Mouse (Mus musculus) thymus, adult 2 months (tissue): ENCODE data around the gene St13. TPM values are rescaled to one million over a fixed set of nuclear protein-coding genes. Genes with fewer than 3 reads are reported as not detected.

ENCODE experiments used
- DNase-seq: peaks from one replicate; pipeline ENCODE4 v3.0.0; 2021
- H3K27ac ChIP-seq: fragments of 200-500 bp; 2 replicates; pipeline ENCODE4 v1.5.1; 2012; ENCODE audit warnings: low read length, control low read depth; ENCODE audit not compliant: control insufficient read depth, insufficient read depth
- H3K27me3 ChIP-seq: fragments of 200-500 bp; 2 replicates; pipeline ENCODE4 v1.6.1; 2012; ENCODE audit warnings: mild to moderate bottlenecking, low read length, moderate library complexity, mixed read lengths; ENCODE audit not compliant: control insufficient read depth, insufficient read depth
- H3K36me3 ChIP-seq: fragments of 200-500 bp; 2 replicates; pipeline ENCODE4 v1.6.1; 2012; ENCODE audit warnings: mild to moderate bottlenecking, low read length, moderate library complexity; ENCODE audit not compliant: control insufficient read depth, insufficient read depth
- H3K4me1 ChIP-seq: fragments of 200-500 bp; replicated peaks from 2 replicates; pipeline ENCODE4 v1.6.1; 2012; ENCODE audit warnings: low read length; ENCODE audit not compliant: control insufficient read depth, insufficient read depth
- H3K4me3 ChIP-seq: fragments of 200-500 bp; 2 replicates; pipeline ENCODE4 v1.5.1; 2012; ENCODE audit warnings: mild to moderate bottlenecking, low read length, control low read depth, moderate library complexity; ENCODE audit not compliant: control insufficient read depth, insufficient read depth
- CTCF ChIP-seq: fragments of 200-500 bp; IDR thresholded peaks from 2 replicates; pipeline ENCODE4 v1.5.1; 2012; ENCODE audit warnings: mild to moderate bottlenecking, control low read depth, low read length, moderate library complexity, borderline replicate concordance; ENCODE audit not compliant: control insufficient read depth, poor library complexity, insufficient read depth; ENCODE audit errors: extremely low read depth
- POLR2A ChIP-seq: fragments of 200-500 bp; IDR thresholded peaks from 2 replicates; pipeline ENCODE4 v1.6.1; 2012; ENCODE audit warnings: mild to moderate bottlenecking, low read length, control low read depth, moderate library complexity; ENCODE audit not compliant: control insufficient read depth, poor library complexity, insufficient read depth; ENCODE audit errors: extremely low read depth
- WGBS: fragments of 180-500 bp; shearing (Covaris S2); methylation state at CpG from one replicate; pipeline ENCODE4 v1.1.7; 2018; 5-methylcytosine and 5-hydroxymethylcytosine counted together
- polyA plus RNA-seq: library from polyadenylated mRNA; depleted of rRNA; stranded (reverse); fragments of >200 nt; gene quantifications from 2 replicates; pipeline ENCODE4 v1.2.3, GENCODE M21; 2012

The St13 gene
- polyA plus RNA-seq, 1 experiment: 20.5 TPM

DNA sequence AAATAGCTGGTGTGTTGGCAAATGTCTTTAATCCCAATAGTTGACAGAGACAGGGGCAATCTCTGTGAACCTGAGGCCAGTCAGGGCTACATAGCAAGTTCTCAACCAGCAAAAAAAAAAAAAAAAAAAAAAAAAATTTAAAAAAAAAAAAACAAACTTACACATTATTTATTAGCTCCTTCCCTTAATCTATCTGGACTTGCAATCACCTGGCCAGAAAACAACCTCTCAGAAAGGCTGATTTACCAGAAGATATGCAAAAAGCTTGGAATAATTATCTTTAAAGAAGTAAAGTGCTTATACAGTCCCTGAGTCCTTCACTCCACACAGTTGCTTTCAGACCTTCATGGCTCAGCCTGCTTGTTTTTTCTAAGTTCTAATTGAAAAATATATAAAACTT lies 1.7 kb downstream of the St13 start:
- H3K4me3 ChIP-seq: no peak overlapping the region
- H3K4me1 ChIP-seq: no peaks in the 10 kb centered on the region
- H3K36me3 ChIP-seq: no peaks in the 10 kb centered on the region
- H3K27ac ChIP-seq: no peak overlapping the region
- no peaks in the 10 kb centered on the region for H3K27me3 ChIP-seq
- TF ChIP-seq CTCF (no peak), POLR2A (no peak)
- DNase-seq: no peak

DNA sequence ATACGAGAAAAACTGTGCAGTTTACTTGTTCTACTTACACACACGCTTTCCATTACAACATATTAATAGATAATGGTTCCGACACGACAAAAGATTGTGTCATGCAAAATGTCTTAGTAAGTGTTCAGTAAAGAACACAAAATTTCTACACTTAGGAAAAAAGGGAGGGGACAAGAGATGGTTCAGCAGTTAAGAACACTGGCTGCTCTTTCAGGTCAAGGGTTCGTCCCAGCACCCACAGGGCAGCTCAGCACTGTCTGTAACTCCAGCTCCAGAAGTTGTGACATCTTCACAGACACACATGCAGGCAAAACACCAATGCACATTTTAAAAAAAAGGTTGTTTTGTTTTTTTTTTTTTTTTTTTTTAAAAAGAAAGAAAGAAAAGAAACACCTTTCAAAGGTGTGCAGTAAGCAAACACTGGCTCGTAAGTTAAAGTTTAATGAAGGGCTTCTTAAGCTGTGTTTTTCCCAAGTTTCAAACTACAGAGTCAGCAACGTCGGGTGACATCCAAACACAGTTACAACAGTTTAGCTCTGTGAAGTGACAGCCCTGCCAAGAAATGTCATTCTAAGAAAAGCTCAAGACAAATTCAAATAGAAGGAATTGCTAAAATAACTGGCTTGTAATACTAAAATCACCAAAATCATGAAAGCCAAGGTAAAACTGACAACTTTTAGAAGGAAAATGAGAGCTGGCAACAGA lies 5.5 kb downstream of the St13 start:
- H3K4me3 ChIP-seq: no peak overlapping the region
- H3K4me1 ChIP-seq: 0 out of 2 replicates have a peak, but pooled peaks cover 5% of the 10 kb centered on the region
- H3K27me3 ChIP-seq: no peaks in the 10 kb centered on the region
- TF ChIP-seq CTCF (no peak), POLR2A (no peak)
- H3K27ac ChIP-seq: no peak overlapping the region
- H3K36me3 ChIP-seq: peaks cover 18% of the 10 kb centered on the region
- no peak for DNase-seq
- WGBS: 92% methylated on average over 8 of the region's 8 CpGs

DNA sequence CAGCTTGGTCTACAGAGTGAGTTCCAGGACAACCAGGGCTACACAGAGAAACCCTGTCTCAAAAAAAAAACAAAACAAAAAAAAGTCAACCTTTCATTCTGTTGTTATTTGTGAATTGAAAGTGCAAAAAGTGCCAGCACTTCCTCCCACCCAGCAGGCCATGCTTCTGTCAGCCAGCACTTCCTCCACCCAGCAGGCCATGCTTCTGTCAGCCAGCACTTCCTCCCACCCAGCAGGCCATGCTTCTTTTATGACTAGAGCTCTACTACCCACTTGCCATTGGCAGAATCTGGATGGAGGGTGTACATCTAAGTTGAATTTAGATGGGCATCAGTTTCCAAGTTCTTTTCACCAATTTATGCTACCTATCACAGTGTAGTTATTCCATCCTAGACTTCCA lies 6.9 kb downstream of the St13 start:
- Histone ChIP-seq H3K27ac (no peak overlapping the region; the same call in 1 of the 2 replicates), H3K4me3 (no peak overlapping the region), H3K4me1 (0 out of 2 replicates have a peak, but pooled peaks cover 5% of the 10 kb centered on the region), H3K27me3 (no peaks in the 10 kb centered on the region), H3K36me3 (peaks cover 31% of the 10 kb centered on the region)
- peak; percentile 54 for DNase-seq
- TF ChIP-seq POLR2A (no peak), CTCF (no peak)

DNA sequence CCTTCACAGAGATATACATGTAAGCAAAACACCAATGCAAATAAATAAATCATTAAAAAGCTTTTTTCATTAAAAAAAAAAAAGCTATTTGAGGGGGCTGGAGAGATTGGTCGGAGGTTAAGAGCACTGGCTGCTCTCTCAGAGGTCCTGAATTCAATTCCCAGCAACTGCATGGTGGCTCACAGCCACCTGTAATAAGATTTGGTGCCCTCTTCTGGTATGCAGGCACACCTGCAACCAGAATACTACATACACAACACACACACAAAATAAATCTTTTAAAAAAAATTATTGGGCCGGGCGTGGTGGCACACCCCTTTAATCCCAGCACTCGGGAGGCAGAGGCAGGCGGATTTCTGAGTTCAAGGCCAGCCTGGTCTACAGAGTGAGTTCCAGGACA lies 13.6 kb downstream of the St13 start:
- Histone ChIP-seq H3K4me3 (no peak overlapping the region), H3K27me3 (no peaks in the 10 kb centered on the region), H3K4me1 (no peaks in the 10 kb centered on the region), H3K27ac (no peak overlapping the region), H3K36me3 (peaks cover 59% of the 10 kb centered on the region)
- TF ChIP-seq CTCF (no peak), POLR2A (no peak)
- DNase-seq: no peak
- 99% methylated on average over 5 of the region's 5 CpGs for WGBS

DNA sequence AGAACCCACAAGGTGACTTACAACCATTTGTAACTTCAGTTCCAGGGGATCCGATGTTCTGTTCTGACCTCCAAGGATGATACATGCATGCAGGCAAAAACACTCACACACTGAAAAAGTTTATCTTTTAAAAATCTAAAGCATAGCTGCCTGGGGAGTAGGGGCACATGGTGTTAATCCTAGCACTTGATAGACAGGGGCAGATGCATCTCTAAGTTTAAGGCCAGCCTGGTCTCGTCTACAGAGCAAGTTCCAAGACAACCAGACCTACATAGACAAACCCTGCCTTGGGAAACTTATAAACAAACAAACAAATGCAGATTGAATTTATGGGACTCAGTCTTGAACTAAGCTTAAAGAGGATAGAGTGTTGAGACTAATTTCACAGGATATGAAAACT lies 21.0 kb downstream of the St13 start:
- Histone ChIP-seq H3K27ac (no peak overlapping the region), H3K4me1 (no peaks in the 10 kb centered on the region), H3K36me3 (peaks cover 47% of the 10 kb centered on the region), H3K4me3 (no peak overlapping the region), H3K27me3 (no peaks in the 10 kb centered on the region)
- 94% methylated on average over 2 of the region's 2 CpGs for WGBS
- TF ChIP-seq CTCF: no peak
- TF ChIP-seq POLR2A: no peak
- DNase-seq: no peak

DNA sequence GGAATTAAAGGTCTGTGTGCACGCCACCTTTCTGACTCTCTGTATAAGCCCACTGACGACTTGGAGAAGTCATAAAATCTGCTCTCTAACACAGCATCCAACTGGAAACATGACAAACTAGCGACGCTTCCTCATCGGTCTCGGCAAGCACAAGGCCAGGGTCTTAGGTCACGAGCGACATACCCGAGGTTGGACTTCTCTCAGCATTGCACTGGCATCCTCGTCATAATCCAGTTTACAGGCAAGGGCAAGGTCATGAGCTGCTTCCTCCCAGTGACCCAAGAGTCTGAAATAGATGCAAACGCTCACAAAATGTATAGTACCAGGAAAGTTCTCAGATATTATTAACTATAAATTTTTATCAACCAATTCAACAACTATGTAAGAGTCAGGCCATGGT lies 25.3 kb downstream of the St13 start:
- Histone ChIP-seq H3K27ac (no peak overlapping the region), H3K4me1 (no peaks in the 10 kb centered on the region), H3K36me3 (peaks cover 45% of the 10 kb centered on the region), H3K27me3 (no peaks in the 10 kb centered on the region), H3K4me3 (no peak overlapping the region)
- TF ChIP-seq CTCF (no peak), POLR2A (no peak)
- 99% methylated on average over 11 of the region's 11 CpGs for WGBS
- DNase-seq: no peak

DNA sequence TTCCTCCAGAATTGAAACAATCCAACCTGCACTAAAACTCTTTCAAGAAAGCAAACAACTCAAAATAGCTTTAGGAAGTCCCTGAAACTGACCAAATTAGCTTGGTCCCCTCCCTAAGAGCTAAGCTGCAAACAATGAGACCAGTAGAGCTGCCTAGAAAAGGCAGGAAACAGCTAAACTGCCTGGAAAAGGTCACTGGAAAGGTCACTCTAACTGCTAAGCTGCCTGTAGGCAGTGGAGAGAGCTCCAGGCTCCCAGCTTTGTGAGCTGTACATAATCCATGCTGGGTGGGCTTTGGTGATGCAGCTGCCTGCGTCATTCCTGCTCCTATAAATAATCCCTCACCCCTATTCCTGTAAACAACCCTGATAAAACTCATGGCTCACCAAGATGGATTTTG lies 29.5 kb downstream of the St13 start:
- 100% methylated on average over 1 of the region's 1 CpGs for WGBS
- TF ChIP-seq POLR2A (no peak), CTCF (no peak)
- H3K36me3 ChIP-seq: peaks cover 54% of the 10 kb centered on the region
- H3K27ac ChIP-seq: no peak overlapping the region
- H3K4me1 ChIP-seq: no peaks in the 10 kb centered on the region
- no peak overlapping the region for H3K4me3 ChIP-seq
- DNase-seq: no peak
- H3K27me3 ChIP-seq: no peaks in the 10 kb centered on the region
